Mouse (Mus musculus) lung, embryonic 16.5 days (tissue): ENCODE measurements at regions not wholly inside any gene's neighbourhood (a gene's known extent, or its start where the extent isn't known, plus 50 kb on each side); places are given as distances from the start of the nearest gene placed in this dataset.

Experiments used
- ATAC-seq: fragments of 200-750 bp; cut with Nextera tagmentation; 2 replicates; pipeline ENCODE4 v1.8.0; 2017; ENCODE audit warnings: low read depth, mild to moderate bottlenecking, moderate library complexity
- H3K27ac ChIP-seq: fragments of 300-500 bp; sonication (generic); 2 replicates; pipeline ENCODE4 v1.5.1; 2014; ENCODE audit warnings: mild to moderate bottlenecking, control low read depth, low read length
- H3K27me3 ChIP-seq: fragments of 300-500 bp; sonication (generic); 2 replicates; pipeline ENCODE4 v1.6.1; 2014; ENCODE audit warnings: low read depth, low read length, mixed read lengths; ENCODE audit not compliant: control insufficient read depth, insufficient read depth
- H3K36me3 ChIP-seq: fragments of 300-500 bp; sonication (generic); 2 replicates; pipeline ENCODE4 v1.6.1; 2014; ENCODE audit warnings: low read length; ENCODE audit not compliant: control insufficient read depth, insufficient read depth
- H3K4me1 ChIP-seq: fragments of 300-500 bp; sonication (generic); replicated peaks from 2 replicates; pipeline ENCODE4 v1.6.1; 2014; ENCODE audit warnings: low read length, mixed read lengths; ENCODE audit not compliant: control insufficient read depth, insufficient read depth
- H3K4me2 ChIP-seq: fragments of 300-500 bp; sonication (generic); 2 replicates; pipeline ENCODE4 v1.6.1; 2014; ENCODE audit warnings: low read depth, low read length, control low read depth
- H3K4me3 ChIP-seq: fragments of 300-500 bp; sonication (generic); 2 replicates; pipeline ENCODE4 v1.5.1; 2014; ENCODE audit warnings: mild to moderate bottlenecking, low read length, control low read depth
- H3K9ac ChIP-seq: fragments of 300-500 bp; sonication (generic); 2 replicates; pipeline ENCODE4 v1.6.1; 2014; ENCODE audit warnings: low read length, control low read depth
- H3K9me3 ChIP-seq: fragments of 300-500 bp; sonication (generic); 2 replicates; pipeline ENCODE4 v1.6.1; 2016; ENCODE audit warnings: low read length; ENCODE audit not compliant: control insufficient read depth
- WGBS: fragments of 180-500 bp; shearing (Covaris S2); extraction: QIAGEN DNeasy Blood & Tissue Kit; methylation state at CpG from one replicate; pipeline ENCODE4 v1.1.7; 2014; 5-methylcytosine and 5-hydroxymethylcytosine counted together

DNA sequence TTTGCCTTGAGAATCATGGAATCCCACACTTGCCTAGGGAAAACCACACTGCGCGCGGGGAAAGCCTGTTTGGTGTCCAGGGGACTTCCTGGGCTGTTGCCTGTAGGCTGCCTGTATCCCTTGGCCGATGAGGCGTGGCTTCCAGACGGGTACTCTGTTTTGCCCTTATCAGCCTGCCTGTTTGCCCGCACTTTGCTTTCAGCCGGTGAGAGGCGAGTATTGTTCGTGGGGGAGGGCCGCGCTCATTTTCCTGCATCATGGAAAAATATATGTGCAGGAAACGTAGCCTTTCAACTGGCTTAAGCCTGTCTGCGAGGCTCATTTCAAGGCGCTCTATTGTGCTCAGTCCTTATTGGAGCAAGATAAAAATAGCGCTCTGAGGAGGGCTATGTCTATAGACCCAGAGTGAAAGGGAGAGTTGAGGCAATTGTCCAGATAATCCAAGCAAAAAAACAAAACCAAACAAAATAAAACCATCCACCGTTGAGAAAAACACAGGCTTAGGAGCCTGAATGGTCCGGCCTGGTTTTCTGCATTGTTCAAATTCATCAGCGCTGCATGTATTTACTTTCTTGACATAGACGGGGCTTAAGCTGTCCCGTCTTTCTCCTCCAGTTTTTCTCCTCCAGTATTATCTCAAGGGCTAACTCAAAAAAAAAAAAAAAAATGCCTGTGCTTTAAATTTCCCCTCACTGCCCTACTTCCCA, 67.9 kb downstream of the Klf5 start:
- H3K4me3 ChIP-seq = no peak overlapping the region
- H3K4me2 ChIP-seq = peak overlapping the region; percentile 23; the same call in 1 of the 2 replicates
- 47% methylated on average over 21 of the region's 21 CpGs for WGBS

GRCm38 (mm10) chr14:99366996-99367555, 68.6 kb downstream of the Klf5 start:
- no peak overlapping the region for H3K27ac ChIP-seq
- no peak overlapping the region for H3K9ac ChIP-seq
- no peaks in the 10 kb centered on the region for H3K9me3 ChIP-seq
- H3K4me1 ChIP-seq = no peaks in the 10 kb centered on the region
- H3K4me3 ChIP-seq = no peak overlapping the region
- no peak overlapping the region for H3K4me2 ChIP-seq
- H3K36me3 ChIP-seq = no peaks in the 10 kb centered on the region
- no peak for ATAC-seq
- 52% methylated on average over 11 of the region's 11 CpGs for WGBS
- H3K27me3 ChIP-seq = no peaks in the 10 kb centered on the region

More for the DNA sequence above, 67.9 kb downstream of the Klf5 start:
- ATAC-seq = peak; percentile 61
- Histone ChIP-seq H3K9me3 (no peaks in the 10 kb centered on the region), H3K4me1 (no peaks in the 10 kb centered on the region), H3K9ac (no peak overlapping the region), H3K27me3 (no peaks in the 10 kb centered on the region), H3K27ac (peak overlapping the region; percentile 10; the same call in 1 of the 2 replicates), H3K36me3 (no peaks in the 10 kb centered on the region)

GRCm38 (mm10) chr14:99369366-99369765, 70.9 kb downstream of the Klf5 start:
- Histone ChIP-seq H3K27me3 (no peaks in the 10 kb centered on the region), H3K9me3 (no peaks in the 10 kb centered on the region), H3K27ac (no peak overlapping the region), H3K4me1 (no peaks in the 10 kb centered on the region), H3K4me3 (no peak overlapping the region), H3K4me2 (no peak overlapping the region), H3K36me3 (no peaks in the 10 kb centered on the region), H3K9ac (no peak overlapping the region)
- no peak for ATAC-seq
- WGBS = 69% methylated on average over 5 of the region's 5 CpGs

DNA sequence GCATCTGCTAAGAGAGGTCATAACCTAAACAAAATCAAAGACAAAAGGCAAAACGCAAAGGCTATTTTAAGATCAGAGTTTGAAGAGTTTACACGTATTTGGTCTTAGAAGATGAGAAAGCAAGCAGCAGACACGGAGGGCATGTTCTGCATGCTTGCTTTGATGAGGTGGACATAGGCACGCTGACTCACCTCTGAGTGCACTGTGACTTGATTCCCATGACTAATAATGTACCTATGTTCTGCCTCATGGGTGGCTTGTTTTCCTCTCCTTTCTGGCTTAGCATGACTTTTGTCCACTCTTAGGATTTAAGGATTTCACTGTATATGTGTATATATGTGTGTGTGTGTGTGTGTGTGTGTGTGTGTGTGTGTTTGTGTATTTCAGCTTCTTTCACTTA, 75.2 kb downstream of the Klf5 start:
- Histone ChIP-seq H3K36me3 (no peaks in the 10 kb centered on the region), H3K27ac (no peak overlapping the region), H3K4me1 (no peaks in the 10 kb centered on the region), H3K9ac (no peak overlapping the region), H3K4me3 (no peak overlapping the region), H3K4me2 (no peak overlapping the region), H3K27me3 (no peaks in the 10 kb centered on the region), H3K9me3 (no peaks in the 10 kb centered on the region)
- no peak for ATAC-seq
- 63% methylated on average over 4 of the region's 4 CpGs for WGBS

DNA sequence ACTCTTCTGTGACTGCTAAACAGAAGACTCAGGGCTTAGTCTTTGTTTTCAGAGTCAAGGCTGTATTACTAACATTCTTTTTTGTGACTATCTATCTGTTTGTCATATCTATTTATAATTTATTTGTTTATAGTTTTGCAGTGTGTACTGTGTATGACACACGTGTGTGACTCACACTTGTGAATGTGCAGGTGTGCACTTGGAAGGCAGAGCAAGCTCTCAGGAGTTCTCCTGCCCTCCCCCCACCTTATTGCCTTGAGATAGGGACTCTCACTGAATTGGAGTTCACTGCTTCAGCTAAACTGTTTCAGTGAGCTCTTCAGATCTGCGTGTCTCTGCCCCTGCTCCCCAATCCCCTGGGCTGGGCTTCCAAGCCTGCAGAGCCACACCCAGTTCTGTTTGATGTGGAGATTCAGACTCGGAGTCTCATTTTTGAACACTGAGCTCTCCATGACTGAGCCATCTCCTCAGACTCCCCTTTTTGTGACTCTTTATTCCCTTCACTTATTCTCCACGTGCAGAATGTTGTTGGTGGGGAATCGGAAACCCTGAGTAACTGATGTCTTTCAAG, 76.6 kb downstream of the Klf5 start:
- 40% methylated on average over 5 of the region's 5 CpGs for whole genome bisulfite sequencing
- Histone ChIP-seq H3K36me3 (no peaks in the 10 kb centered on the region), H3K9ac (no peak overlapping the region), H3K4me3 (no peak overlapping the region), H3K27ac (no peak overlapping the region), H3K4me1 (no peaks in the 10 kb centered on the region), H3K27me3 (no peaks in the 10 kb centered on the region), H3K4me2 (no peak overlapping the region), H3K9me3 (no peaks in the 10 kb centered on the region)
- ATAC-seq = no peak

DNA sequence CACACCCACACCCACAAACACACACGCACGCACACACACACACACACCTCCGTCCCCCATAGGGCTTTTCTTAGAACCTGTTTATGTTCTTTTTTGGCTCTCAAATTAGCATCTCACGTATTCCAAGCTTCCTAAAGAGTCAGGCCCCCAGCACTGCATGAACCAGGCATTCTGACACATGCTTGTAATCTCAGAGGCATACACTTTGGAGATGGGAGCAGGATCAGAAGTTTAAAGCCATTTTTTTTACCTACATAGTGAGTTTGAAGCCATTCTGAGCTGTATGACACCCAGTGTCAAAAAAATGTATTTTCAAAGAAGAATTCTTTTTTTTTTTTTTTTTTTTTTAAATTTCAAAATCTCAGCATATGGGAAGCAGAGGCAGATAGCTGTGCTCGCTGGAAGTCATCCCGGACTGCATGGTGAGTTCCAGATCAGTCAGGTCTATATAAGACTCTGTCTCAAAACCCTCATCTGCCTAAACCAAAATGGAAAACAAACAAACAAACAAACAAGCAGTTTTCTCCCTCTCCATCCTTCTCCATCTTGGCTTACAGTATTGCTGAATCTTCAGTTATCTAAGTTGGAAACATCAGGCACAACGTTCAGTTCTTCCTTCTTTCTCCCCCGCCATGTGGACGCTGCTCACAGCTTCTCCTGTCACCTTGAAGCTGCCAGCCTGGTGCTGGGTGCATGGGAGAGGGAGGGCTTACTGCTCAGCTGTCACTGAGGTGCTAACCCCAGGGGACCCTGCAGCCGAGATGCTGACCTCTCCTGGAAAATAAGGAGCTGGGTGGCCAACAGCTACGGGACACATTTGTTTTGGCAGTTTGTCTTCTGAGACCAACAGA, 78.4 kb downstream of the Klf5 start:
- H3K27ac ChIP-seq = no peak overlapping the region
- no peak overlapping the region for H3K4me3 ChIP-seq
- no peak overlapping the region for H3K4me2 ChIP-seq
- no peaks in the 10 kb centered on the region for H3K4me1 ChIP-seq
- H3K9ac ChIP-seq = no peak overlapping the region
- no peaks in the 10 kb centered on the region for H3K36me3 ChIP-seq
- H3K9me3 ChIP-seq = no peaks in the 10 kb centered on the region
- no peak for ATAC-seq
- no peaks in the 10 kb centered on the region for H3K27me3 ChIP-seq
- 57% methylated on average over 11 of the region's 11 CpGs for WGBS

- H3K36me3 ChIP-seq = no peaks in the 10 kb centered on the region
Observed at GRCm38 (mm10) chr14:99381262-99382017, 82.9 kb downstream of the Klf5 start.

DNA sequence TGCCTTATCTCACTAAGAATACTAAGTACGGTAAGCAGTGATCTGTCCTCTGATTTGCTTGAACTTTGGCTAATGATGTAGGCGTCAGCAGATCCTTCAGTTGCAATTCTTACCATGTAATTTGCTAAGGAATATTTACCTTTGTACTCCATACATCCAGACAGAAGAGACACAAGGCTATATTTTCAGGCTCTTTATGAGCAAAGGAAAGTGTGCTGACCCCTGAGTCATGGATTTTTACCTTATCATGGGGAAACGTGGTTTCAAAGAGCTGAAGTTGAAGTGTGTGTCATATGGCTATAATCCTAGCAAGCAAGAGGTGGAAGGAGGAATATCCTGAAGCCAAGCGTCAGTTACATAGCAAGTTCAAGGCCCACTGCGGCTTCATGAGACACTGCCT, 83.6 kb downstream of the Klf5 start:
- no peaks in the 10 kb centered on the region for H3K9me3 ChIP-seq
- 60% methylated on average over 5 of the region's 5 CpGs for WGBS
- no peak overlapping the region for H3K4me3 ChIP-seq
- H3K4me2 ChIP-seq = no peak overlapping the region
- H3K36me3 ChIP-seq = no peaks in the 10 kb centered on the region
- no peak overlapping the region for H3K9ac ChIP-seq
- H3K27me3 ChIP-seq = no peaks in the 10 kb centered on the region
- ATAC-seq = no peak
- no peak overlapping the region for H3K27ac ChIP-seq
- H3K4me1 ChIP-seq = no peaks in the 10 kb centered on the region

More at GRCm38 (mm10) chr14:99381262-99382017, 82.9 kb downstream of the Klf5 start:
- Histone ChIP-seq H3K9me3 (no peaks in the 10 kb centered on the region), H3K4me3 (no peak overlapping the region), H3K4me1 (no peaks in the 10 kb centered on the region), H3K4me2 (no peak overlapping the region), H3K27ac (0 out of 2 replicates have a peak overlapping the region, but pooled peaks have one; percentile 6), H3K27me3 (no peaks in the 10 kb centered on the region), H3K9ac (no peak overlapping the region)
- ATAC-seq = peak; percentile 67
- WGBS = 63% methylated on average over 10 of the region's 10 CpGs
